Mouse (Mus musculus) brown adipose tissue, adult 24 weeks (tissue): ENCODE data around the gene Rnf150. TPM values are rescaled to one million over a fixed set of nuclear protein-coding genes. Genes with fewer than 3 reads are reported as not detected.
"Not testable (repeated sequence)": the region's sequence is repeated elsewhere in the genome, so short reads cannot be mapped to it uniquely, and the experiment has no call there.

Source experiments
- H3K27ac ChIP-seq: fragments of 200-500 bp; replicated peaks from 2 replicates; pipeline ENCODE4 v1.5.1; 2012; ENCODE audit warnings: low read depth, mild to moderate bottlenecking, low read length
- H3K4me1 ChIP-seq: fragments of 200-500 bp; 2 replicates; pipeline ENCODE4 v1.6.1; 2012; ENCODE audit warnings: low read length, mixed read lengths; ENCODE audit not compliant: control insufficient read depth, insufficient read depth, insufficient read length
- H3K4me3 ChIP-seq: fragments of 200-500 bp; 2 replicates; pipeline ENCODE4 v1.5.1; 2012; ENCODE audit warnings: low read depth, mild to moderate bottlenecking, low read length, moderate library complexity; ENCODE audit not compliant: insufficient read depth
- polyA plus RNA-seq: library from polyadenylated mRNA; stranded (reverse); fragments of >200 nt; gene quantifications from 2 replicates; pipeline ENCODE4 v1.2.4, GENCODE M21; 2012; ENCODE audit not compliant: missing spikeins, insufficient read depth, insufficient read length

Gene Rnf150
- polyA plus RNA-seq, 1 experiment: 15.8 TPM

DNA sequence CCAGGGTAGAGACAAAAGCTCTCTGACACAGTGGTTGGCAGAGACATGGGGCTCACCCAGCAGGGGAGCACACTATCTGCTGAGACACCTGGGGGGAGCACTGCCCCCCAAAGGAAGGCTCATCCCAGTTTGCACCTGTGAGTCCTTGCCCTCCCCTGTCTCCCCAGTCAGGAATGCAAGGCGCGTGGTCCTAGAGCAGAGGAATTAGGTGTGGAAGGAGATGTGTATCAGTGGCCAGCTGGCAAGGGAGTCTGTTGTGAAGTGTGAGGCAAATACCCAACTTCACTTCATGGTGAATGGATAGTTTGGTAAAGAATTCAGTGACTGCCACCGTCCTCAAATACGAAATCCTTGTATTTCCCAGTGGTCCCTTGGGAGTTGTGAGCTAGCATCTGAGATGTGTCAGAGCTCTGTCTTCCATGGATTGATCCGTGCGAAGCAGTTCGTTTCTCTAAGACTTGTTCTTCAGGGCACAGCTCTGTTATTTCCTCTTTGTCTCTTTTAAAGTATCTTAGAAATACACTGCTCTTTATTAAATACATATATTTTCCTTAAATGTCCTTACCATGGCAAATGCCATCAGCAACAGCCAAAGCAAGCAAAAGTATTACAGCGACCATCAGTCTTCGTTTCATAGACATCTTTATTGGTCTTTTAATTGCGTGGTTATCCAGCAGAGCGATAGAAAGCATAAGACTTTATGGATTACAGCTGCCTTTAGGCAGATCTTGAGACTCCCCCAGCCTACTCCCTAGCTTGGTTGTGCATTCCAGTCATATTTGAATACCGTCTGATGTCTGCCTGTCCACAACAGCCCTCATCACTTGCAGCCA lies 215.8 kb downstream of the Rnf150 start:
- no peak overlapping the region for H3K27ac ChIP-seq
- H3K4me3 ChIP-seq: no peak overlapping the region
- peaks cover 4% of the 10 kb centered on the region for H3K4me1 ChIP-seq

DNA sequence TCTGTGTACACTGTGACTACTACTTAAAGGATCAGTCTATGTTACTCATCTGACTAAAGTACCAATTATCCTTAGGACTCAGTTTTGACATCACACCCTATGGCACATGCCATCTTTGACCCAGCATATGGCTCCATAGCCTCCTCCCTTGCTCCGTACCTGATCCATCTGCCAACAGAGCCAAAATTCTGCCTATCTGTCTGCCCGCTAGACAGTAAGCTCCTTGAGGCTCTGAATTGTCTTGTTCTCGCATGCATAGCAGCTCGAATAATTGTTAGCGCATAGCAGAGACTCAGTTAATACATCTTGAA lies 216.3 kb downstream of the Rnf150 start:
- Histone ChIP-seq H3K4me3 (no peak overlapping the region), H3K4me1 (peaks cover 4% of the 10 kb centered on the region), H3K27ac (no peak overlapping the region)

- Histone ChIP-seq H3K4me1 (peaks cover 4% of the 10 kb centered on the region), H3K27ac (0 out of 2 replicates have a peak overlapping the region, but pooled peaks have one; percentile 8)
Measured at GRCm38 (mm10) chr8:83081266-83081665, 218.1 kb downstream of the Rnf150 start.

GRCm38 (mm10) chr8:83081806-83082205 lies 218.7 kb downstream of the Rnf150 start:
- not testable (repeated sequence) for H3K4me3 ChIP-seq, H3K27ac ChIP-seq, H3K4me1 ChIP-seq

More at GRCm38 (mm10) chr8:83081266-83081665, 218.1 kb downstream of the Rnf150 start:
- H3K4me3 ChIP-seq: no peak overlapping the region

DNA sequence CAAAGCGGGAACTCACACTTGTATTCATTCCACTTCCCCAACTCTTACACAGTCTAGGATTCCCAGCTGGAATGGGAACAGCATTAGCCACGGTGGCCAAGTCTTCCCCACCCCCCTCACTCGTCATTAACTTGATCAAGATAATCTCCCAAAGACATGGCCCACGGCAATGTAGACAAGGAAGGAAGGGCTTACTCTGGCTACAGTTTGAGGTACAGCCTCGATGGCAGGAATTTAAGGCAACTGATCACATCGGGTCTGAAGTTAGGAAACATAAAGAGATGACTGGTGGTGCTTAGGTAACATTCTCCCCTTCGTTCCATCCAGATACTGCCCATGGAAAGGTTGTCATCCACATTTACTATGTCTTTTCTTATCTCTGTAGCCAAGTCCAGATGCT lies 219.1 kb downstream of the Rnf150 start:
- Histone ChIP-seq H3K4me1 (peaks cover 4% of the 10 kb centered on the region), H3K4me3 (no peak overlapping the region), H3K27ac (no peak overlapping the region)

DNA sequence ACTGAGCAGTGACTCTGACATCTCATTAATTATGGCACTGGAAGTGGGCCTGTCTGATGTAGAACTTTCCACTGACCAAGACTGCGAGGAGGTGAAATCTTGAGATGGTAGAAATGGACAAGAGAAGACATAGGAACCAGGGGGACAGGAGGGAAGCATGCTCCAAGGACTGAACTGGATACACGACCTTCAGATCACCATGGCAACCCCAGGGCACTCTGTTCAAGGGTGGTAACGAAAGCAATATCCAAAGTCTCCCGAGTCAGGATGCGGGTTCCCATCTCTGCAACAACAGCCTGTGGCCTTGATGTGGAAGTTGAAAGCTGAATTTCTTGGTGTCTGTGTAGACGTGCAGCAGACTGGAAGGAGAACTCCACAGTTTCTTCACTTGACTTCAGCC lies 220.3 kb downstream of the Rnf150 start:
- Histone ChIP-seq H3K4me3 (no peak overlapping the region), H3K27ac (no peak overlapping the region), H3K4me1 (peaks cover 3% of the 10 kb centered on the region)

- Histone ChIP-seq H3K4me3 (no peak overlapping the region), H3K27ac (no peak overlapping the region; the same call in 1 of the 2 replicates), H3K4me1 (no peaks in the 10 kb centered on the region)
Measured at GRCm38 (mm10) chr8:83085581-83085980, 222.4 kb downstream of the Rnf150 start.

DNA sequence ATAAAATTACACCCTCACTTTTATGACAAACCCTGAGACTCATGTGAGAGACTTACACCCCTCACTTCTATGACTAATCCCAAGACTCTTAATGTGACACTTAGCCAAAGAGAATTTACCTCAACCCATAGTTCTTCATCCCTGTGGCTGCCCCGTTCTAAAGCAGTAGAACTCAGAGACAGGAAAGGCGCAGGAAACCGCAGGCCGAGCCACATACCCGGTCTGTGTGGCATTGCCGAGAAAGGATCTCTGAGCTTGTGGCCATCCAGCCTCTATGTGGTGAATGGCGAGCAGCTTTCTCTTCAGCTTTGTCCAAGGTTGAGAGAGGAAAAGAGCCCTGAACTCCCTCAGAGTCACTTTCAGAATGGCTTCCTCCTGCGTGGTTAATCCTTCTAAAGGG lies 223.5 kb downstream of the Rnf150 start:
- H3K4me1 ChIP-seq: no peaks in the 10 kb centered on the region
- no peak overlapping the region for H3K4me3 ChIP-seq
- peak overlapping the region; percentile 30 for H3K27ac ChIP-seq

DNA sequence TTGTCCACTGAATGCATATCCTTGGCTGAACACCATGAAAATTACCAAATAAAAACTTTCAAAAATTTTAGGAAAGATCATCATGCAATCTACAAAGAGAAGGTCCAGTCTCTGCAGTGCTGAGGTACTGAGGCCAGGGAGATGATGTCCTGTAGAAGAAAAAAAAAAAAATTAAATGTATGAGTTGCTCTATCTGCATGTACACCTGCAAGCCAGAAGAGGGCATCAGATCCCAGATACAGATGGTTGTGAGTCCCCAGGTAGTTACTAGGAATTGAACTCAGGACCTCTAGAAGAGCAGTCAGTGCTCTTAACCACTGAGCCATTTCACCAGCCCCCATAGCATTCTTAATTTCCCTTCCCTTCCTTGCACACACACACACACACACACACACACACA lies 224.4 kb downstream of the Rnf150 start:
- H3K27ac ChIP-seq: no peak overlapping the region
- no peak overlapping the region for H3K4me3 ChIP-seq
- no peaks in the 10 kb centered on the region for H3K4me1 ChIP-seq

DNA sequence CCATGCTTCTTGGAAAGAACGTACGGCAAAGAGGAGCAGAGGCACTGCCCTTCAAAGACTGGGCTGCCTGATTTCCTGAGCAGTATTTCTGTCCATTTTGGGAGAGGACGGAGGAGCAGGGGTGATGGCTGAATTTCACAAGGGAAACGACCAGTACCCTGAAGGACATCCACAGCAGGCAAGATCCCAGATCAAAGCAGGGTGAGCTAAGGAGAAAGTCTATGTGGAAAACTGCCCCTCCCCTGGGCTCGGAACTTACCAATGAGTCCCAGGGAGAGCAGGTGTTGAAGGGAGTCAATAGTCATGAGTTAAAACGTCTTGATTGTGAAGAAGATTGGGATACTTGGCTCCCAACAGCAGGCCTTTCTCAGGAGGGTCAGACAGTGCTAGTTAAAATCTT lies 225.0 kb downstream of the Rnf150 start:
- Histone ChIP-seq H3K4me1 (no peaks in the 10 kb centered on the region), H3K4me3 (no peak overlapping the region), H3K27ac (no peak overlapping the region)

GRCm38 (mm10) chr8:83089336-83089986 lies 226.3 kb downstream of the Rnf150 start:
- Histone ChIP-seq H3K27ac (no peak overlapping the region), H3K4me3 (no peak overlapping the region), H3K4me1 (no peaks in the 10 kb centered on the region)

DNA sequence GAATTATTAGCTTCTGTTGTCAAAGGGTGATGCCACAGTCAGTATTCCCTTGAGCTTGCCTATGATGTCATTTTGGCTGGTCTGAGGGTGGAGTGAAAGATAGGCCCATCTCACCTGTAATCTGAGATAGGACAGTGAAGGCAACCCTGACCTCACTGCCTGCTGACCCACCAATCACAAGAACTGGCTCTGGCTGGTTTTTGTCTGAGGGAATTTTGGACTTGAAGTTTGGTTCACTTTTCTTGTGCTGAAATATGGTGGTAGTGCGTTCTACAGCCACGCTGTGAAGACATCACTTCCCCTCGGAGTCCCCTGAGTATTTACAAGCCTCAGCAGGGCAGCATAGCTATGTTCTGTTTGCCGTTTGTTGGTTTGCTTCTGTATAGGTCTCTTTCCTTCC lies 227.3 kb downstream of the Rnf150 start:
- Histone ChIP-seq H3K4me1 (no peaks in the 10 kb centered on the region), H3K4me3 (no peak overlapping the region), H3K27ac (no peak overlapping the region)

- no peak overlapping the region for H3K27ac ChIP-seq
- no peaks in the 10 kb centered on the region; the same call in 1 of the 2 replicates for H3K4me1 ChIP-seq
- no peak overlapping the region for H3K4me3 ChIP-seq
Measured at GRCm38 (mm10) chr8:83100041-83100440, 236.9 kb downstream of the Rnf150 start.

GRCm38 (mm10) chr8:83102957-83103510 lies 239.9 kb downstream of the Rnf150 start:
- H3K4me3 ChIP-seq: no peak overlapping the region
- no peaks in the 10 kb centered on the region; the same call in 1 of the 2 replicates for H3K4me1 ChIP-seq
- H3K27ac ChIP-seq: peak overlapping the region; percentile 58

- no peak overlapping the region for H3K27ac ChIP-seq
- H3K4me3 ChIP-seq: no peak overlapping the region
- H3K4me1 ChIP-seq: no peaks in the 10 kb centered on the region; the same call in 1 of the 2 replicates
Measured at GRCm38 (mm10) chr8:83103968-83104367, 240.8 kb downstream of the Rnf150 start.
